ENCODE assay signal across 14 mouse cellular contexts in genomic region chr8:111305031-111305730, GRCm38 (mm10). TPM values are rescaled to one million over a fixed set of nuclear protein-coding genes. Genes with fewer than 3 reads are reported as not detected.
DNase-seq lines count a peak whose midpoint lies in the region; ATAC-seq and TF ChIP-seq lines count a peak whose summit lies in the region.
"Had no signal": no experiment of that assay in that cellular context is flagged by ENCODE, and none has a peak within 500 bp of the region (broad histone marks: within the 10 kb centered on the region; RNA-seq: fewer than 3 reads in every experiment).

No protein-coding gene starts in this region.

- DNase-seq in lung, postnatal 10 days: peak; percentile 11
- DNase-seq in lung, postnatal 14 days: no peak
- DNase-seq in adrenal gland, postnatal 14 days: peak; percentile 70
- no peak for DNase-seq in layer of hippocampus, adult 11-12 months (ENCODE audit: low spot score)
- DNase-seq: cerebellum, adult 9-10 months; right cerebral cortex, postnatal 4 days; thymus, adult 18-20 months had no signal

- whole genome bisulfite sequencing in heart, embryonic 14.5 days: 16% methylated on average over 5 of the region's 5 CpGs
- WGBS in heart, embryonic 11.5 days (ENCODE audit: insufficient replicate concordance): 22% methylated on average over 5 of the region's 5 CpGs

- H3K36me3 ChIP-seq in heart, embryonic 14.5 days (ENCODE audit: control insufficient read depth, insufficient read depth, low read length): no peaks in the 10 kb centered on the region
- no peaks in the 10 kb centered on the region for H3K36me3 ChIP-seq in heart, embryonic 11.5 days (ENCODE audit: control insufficient read depth, insufficient read depth, low read length)
- no peaks in the 10 kb centered on the region for H3K36me3 ChIP-seq in testis, adult 2 months (ENCODE audit: control insufficient read depth, insufficient read depth, low read length)
- H3K36me3 ChIP-seq: embryonic facial prominence, embryonic 15.5 days; midbrain, embryonic 10.5 days; neural tube, embryonic 12.5 days had no signal

- no peaks in the 10 kb centered on the region for H3K27me3 ChIP-seq in heart, embryonic 14.5 days (ENCODE audit: control insufficient read depth, insufficient read depth, low read length)
- no peaks in the 10 kb centered on the region for H3K27me3 ChIP-seq in heart, embryonic 11.5 days (ENCODE audit: control insufficient read depth, insufficient read depth, low read length)
- no peaks in the 10 kb centered on the region for H3K27me3 ChIP-seq in testis, adult 2 months (ENCODE audit: control insufficient read depth, insufficient read depth, low read length)
- H3K27me3 ChIP-seq: embryonic facial prominence, embryonic 15.5 days; neural tube, embryonic 12.5 days had no signal

- H3K4me2 ChIP-seq in heart, embryonic 14.5 days (ENCODE audit: low read length): peak overlapping the region; percentile 32; the same call in 1 of the 2 replicates
- no peak overlapping the region for H3K4me2 ChIP-seq in heart, embryonic 11.5 days
- H3K4me2 ChIP-seq: embryonic facial prominence, embryonic 15.5 days; neural tube, embryonic 12.5 days had no signal

- H3K4me3 ChIP-seq in heart, embryonic 14.5 days (ENCODE audit: control insufficient read depth in 1 of 2, insufficient read depth in 1 of 2, low read depth in 1 of 2, low read length in 2 of 2): no peak overlapping the region
- no peak overlapping the region for H3K4me3 ChIP-seq in heart, embryonic 11.5 days (ENCODE audit: low read depth, low read length)
- no peak overlapping the region for H3K4me3 ChIP-seq in testis, adult 2 months (ENCODE audit: control insufficient read depth, low read depth, low read length)
- H3K4me3 ChIP-seq: embryonic facial prominence, embryonic 15.5 days; midbrain, embryonic 10.5 days; neural tube, embryonic 12.5 days had no signal

- no peak for ATAC-seq in heart, embryonic 14.5 days (ENCODE audit: insufficient number of reproducible peaks, insufficient read depth, low FRiP score, low read depth)
- ATAC-seq in heart, embryonic 11.5 days (replicated peaks; ENCODE audit: insufficient number of reproducible peaks, low FRiP score, low TSS enrichment): no peak
- no peak for ATAC-seq in erythroblast, adult 5-6 weeks (replicated peaks; ENCODE audit: low FRiP score, poor library complexity, severe bottlenecking)

- H3K4me1 ChIP-seq in heart, embryonic 14.5 days (ENCODE audit: control insufficient read depth in 2 of 2, insufficient read depth in 2 of 2, low read length in 2 of 2): no peaks in the 10 kb centered on the region
- H3K4me1 ChIP-seq in heart, embryonic 11.5 days (ENCODE audit: control insufficient read depth, insufficient read depth, low read length): 0 out of 2 replicates have a peak, but pooled peaks cover 3% of the 10 kb centered on the region
- no peaks in the 10 kb centered on the region for H3K4me1 ChIP-seq in testis, adult 2 months (ENCODE audit: control insufficient read depth, insufficient read depth, low read length)
- H3K4me1 ChIP-seq: embryonic facial prominence, embryonic 15.5 days; midbrain, embryonic 10.5 days; neural tube, embryonic 12.5 days had no signal

- TF ChIP-seq CTCF in testis, adult 2 months (IDR thresholded peaks at IDR 0.05; ENCODE audit: control insufficient read depth, insufficient read depth, insufficient replicate concordance, low read depth, low read length): no peak

- no peaks in the 10 kb centered on the region for H3K9me3 ChIP-seq in heart, embryonic 14.5 days (ENCODE audit: control insufficient read depth, low read length)
- no peaks in the 10 kb centered on the region for H3K9me3 ChIP-seq in heart, embryonic 11.5 days (replicated peaks; ENCODE audit: control insufficient read depth, low read length)
- H3K9me3 ChIP-seq: embryonic facial prominence, embryonic 15.5 days; midbrain, embryonic 10.5 days; neural tube, embryonic 12.5 days had no signal

- no peak overlapping the region for H3K9ac ChIP-seq in heart, embryonic 14.5 days (ENCODE audit: low read length)
- H3K9ac ChIP-seq in heart, embryonic 11.5 days (ENCODE audit: low read depth, low read length): no peak overlapping the region
- H3K9ac ChIP-seq: embryonic facial prominence, embryonic 15.5 days; neural tube, embryonic 12.5 days had no signal

- H3K27ac ChIP-seq in heart, embryonic 14.5 days (replicated peaks in 1 of 2; ENCODE audit: control insufficient read depth in 1 of 2, insufficient read depth in 1 of 2, low read depth in 2 of 2, low read length in 2 of 2): no peak overlapping the region
- H3K27ac ChIP-seq in heart, embryonic 11.5 days (ENCODE audit: low read depth, low read length): no peak overlapping the region
- H3K27ac ChIP-seq in testis, adult 2 months (ENCODE audit: control insufficient read depth, insufficient read depth, low read depth, low read length): peak overlapping the region; percentile 58
- H3K27ac ChIP-seq: embryonic facial prominence, embryonic 15.5 days; midbrain, embryonic 10.5 days; neural tube, embryonic 12.5 days had no signal

- TF ChIP-seq POLR2A in testis, adult 2 months (IDR thresholded peaks at IDR 0.05; ENCODE audit: control insufficient read depth, low read depth, low read length): no peak

RNA-seq across cellular contexts. Expression of gene Rfwd3, which starts 5.2 kb away (rescaled TPM):
- 34.5 and 36.6 TPM in 2 replicates for polyA plus RNA-seq in heart, embryonic 14.5 days (2014; fragmentation: Nextera tagmentation; extraction: Ambion mirVana)
- 43.8 and 46.6 TPM in 2 replicates for polyA plus RNA-seq in heart, embryonic 11.5 days (2014; fragmentation: Nextera tagmentation; extraction: Ambion mirVana)
- 46.5 and 49.0 TPM in 2 replicates for total RNA-seq in adrenal gland, postnatal 14 days (2021)
- polyA plus RNA-seq in testis, adult 2 months (2012; rRNA removed): 22.3 and 25.5 TPM in 2 replicates
- total RNA-seq in erythroblast, adult 5-6 weeks (2015; ENCODE audit: low replicate concordance): 25.9 and 29.0 TPM in 2 replicates
- 44.0 and 45.0 TPM in 2 replicates for total RNA-seq in erythroblast, adult 5-6 weeks (2017; ENCODE audit: low replicate concordance)

RNA-seq across cellular contexts. Expression of gene Mlkl, which starts 32.8 kb away (rescaled TPM):
- polyA plus RNA-seq in heart, embryonic 14.5 days (2014; fragmentation: Nextera tagmentation; extraction: Ambion mirVana): 2.5 and 2.9 TPM in 2 replicates
- 1.7 and 2.6 TPM in 2 replicates for polyA plus RNA-seq in heart, embryonic 11.5 days (2014; fragmentation: Nextera tagmentation; extraction: Ambion mirVana)
- total RNA-seq in adrenal gland, postnatal 14 days (2021): 14.0 and 19.1 TPM in 2 replicates
- polyA plus RNA-seq in testis, adult 2 months (2012; rRNA removed): 2.9 and 3.9 TPM in 2 replicates
- total RNA-seq in erythroblast, adult 5-6 weeks (2015; ENCODE audit: low replicate concordance): 9.4 and 29.2 TPM in 2 replicates
- total RNA-seq in erythroblast, adult 5-6 weeks (2017; ENCODE audit: low replicate concordance): 11.8 and 12.0 TPM in 2 replicates

RNA-seq across cellular contexts. Expression of gene Glg1, which starts 46.2 kb away (rescaled TPM):
- 83.5 and 85.1 TPM in 2 replicates for polyA plus RNA-seq in heart, embryonic 14.5 days (2014; fragmentation: Nextera tagmentation; extraction: Ambion mirVana)
- 61.3 and 74.9 TPM in 2 replicates for polyA plus RNA-seq in heart, embryonic 11.5 days (2014; fragmentation: Nextera tagmentation; extraction: Ambion mirVana)
- total RNA-seq in adrenal gland, postnatal 14 days (2021): 95.5 and 98.6 TPM in 2 replicates
- polyA plus RNA-seq in testis, adult 2 months (2012; rRNA removed): 11.1 and 13.4 TPM in 2 replicates
- 13.8 and 14.0 TPM in 2 replicates for total RNA-seq in erythroblast, adult 5-6 weeks (2015; ENCODE audit: low replicate concordance)
- total RNA-seq in erythroblast, adult 5-6 weeks (2017; ENCODE audit: low replicate concordance): 27.9 and 33.1 TPM in 2 replicates

Comparison
In these comparisons a context has a peak if more than half of its experiments do, and no peak if none do; other contexts are left out.
1. DNase-seq: peak in lung, postnatal 10 days (single experiment) and adrenal gland, postnatal 14 days (single experiment); none in lung, postnatal 14 days (single experiment) and layer of hippocampus, adult 11-12 months (single experiment).